Mouse (Mus musculus) brain, embryonic 14.5 days (tissue): ENCODE measurements at regions not wholly inside any gene's neighbourhood (a gene's known extent, or its start where the extent isn't known, plus 50 kb on each side); places are given as distances from the start of the nearest gene placed in this dataset.

Experiments
- CTCF ChIP-seq: fragments of 200-500 bp; IDR thresholded peaks from 2 replicates; pipeline ENCODE4 v1.5.1; 2012; ENCODE audit warnings: inconsistent platforms, mild to moderate bottlenecking, moderate library complexity, borderline replicate concordance; ENCODE audit not compliant: insufficient read depth, insufficient read length; ENCODE audit errors: extremely low read depth
- POLR2A ChIP-seq: fragments of 200-500 bp; IDR thresholded peaks from 2 replicates; pipeline ENCODE4 v1.6.1; 2012; ENCODE audit warnings: mild to moderate bottlenecking, inconsistent platforms, borderline replicate concordance; ENCODE audit not compliant: poor library complexity, insufficient read depth, insufficient read length, severe bottlenecking; ENCODE audit errors: extremely low read depth

DNA sequence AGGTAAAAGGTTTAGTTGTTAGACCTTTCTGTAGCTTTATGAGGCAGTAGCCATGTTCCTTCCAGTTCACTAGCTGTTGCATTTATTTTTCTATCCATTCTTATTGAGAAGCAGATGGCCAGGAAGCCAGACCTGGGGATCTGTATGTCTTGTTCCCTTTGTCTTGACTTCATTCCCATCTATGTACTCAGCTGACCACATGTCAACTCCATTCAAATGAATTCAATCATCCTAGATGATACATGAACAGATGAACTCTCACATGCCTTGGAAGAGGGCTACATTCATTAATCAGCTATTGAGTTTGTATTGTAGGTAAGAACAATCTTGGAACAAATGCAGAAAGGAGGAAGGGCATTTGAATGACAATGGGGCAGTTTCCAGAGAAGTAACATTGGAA lies 2722.7 kb upstream of the Lrrc6 start:
- TF ChIP-seq CTCF (no peak), POLR2A (no peak)
